Mouse (Mus musculus): ENCODE measurements around the gene Arl8a. TPM values are rescaled to one million over a fixed set of nuclear protein-coding genes. Genes with fewer than 3 reads are reported as not detected.

Gene Arl8a
- polyA plus RNA-seq, 1 experiment from 2014 or later: 111 TPM

- no peaks in the 10 kb centered on the region for H3K27me3 ChIP-seq
- POLR2A ChIA-PET: no interaction called here
- in situ Hi-C loops (cut with MboI; ENCODE audit: low pct_unique_long_range_greater_than_20kb): no loop called here
- CTCF ChIA-PET: interaction anchor here (0.7 to 12.5 kb wide), 5 partner anchors 9 to 15 kb away, joined by 3 to 106 read pairs (median 4); no protein-coding TSS in a partner anchor
- no peak for TF ChIP-seq CTCF (IDR thresholded peaks at IDR 0.05)
- ATAC-seq (no peak), DNase-seq (ENCODE audit: low read depth, low spot score) (no peak)
These were observed 21.9 kb upstream of the Arl8a start for GRCm38 (mm10) chr1:135124573-135125363.

GRCm38 (mm10) chr1:135125990-135126389 is 20.6 kb upstream of the Arl8a start:
- ChIA-PET CTCF (interaction anchor here (3.2 to 12.5 kb wide), 2 partner anchors 11 to 16 kb away, joined by 12 to 106 read pairs; no protein-coding TSS in a partner anchor), POLR2A (no interaction called here)
- no peak for DNase-seq (ENCODE audit: low read depth, low spot score)
- TF ChIP-seq CTCF (IDR thresholded peaks at IDR 0.05): no peak
- ATAC-seq: no peak
- H3K27me3 ChIP-seq: no peaks in the 10 kb centered on the region
- in situ Hi-C loops (cut with MboI; ENCODE audit: low pct_unique_long_range_greater_than_20kb): no loop called here

DNA sequence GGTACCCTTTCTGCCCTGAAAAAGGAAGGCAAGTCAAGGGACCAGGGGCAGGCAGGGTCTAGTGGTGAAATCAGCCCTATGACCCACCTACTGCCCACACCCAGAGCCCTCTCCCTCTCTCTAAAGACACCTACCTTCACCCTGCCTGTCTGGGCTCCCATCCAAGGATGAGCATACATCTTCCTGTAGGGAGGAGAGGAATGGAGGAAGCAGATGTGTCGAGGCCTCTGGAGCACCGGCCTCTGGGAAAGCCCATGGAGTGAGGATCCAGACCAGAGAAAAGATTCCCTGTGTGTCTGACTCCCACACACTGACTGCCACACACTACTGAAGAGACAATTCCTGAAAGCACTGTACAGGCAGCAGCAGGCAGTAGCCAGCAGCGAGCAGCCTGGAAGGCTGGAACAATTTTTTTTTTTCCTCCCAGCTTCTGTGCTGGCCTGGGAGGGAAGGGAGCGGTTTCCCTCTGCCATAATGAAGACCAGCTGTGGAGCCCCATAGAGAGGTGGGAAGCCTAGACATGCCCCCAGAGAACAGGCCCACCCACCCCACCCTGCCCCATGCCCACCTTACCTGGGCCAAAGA is 20.1 kb upstream of the Arl8a start:
- in situ Hi-C loops (cut with MboI; ENCODE audit: low pct_unique_long_range_greater_than_20kb): no loop called here
- no peak for DNase-seq (ENCODE audit: low read depth, low spot score)
- no peak for ATAC-seq
- ChIA-PET CTCF (interaction anchor here (3.2 to 12.5 kb wide), 2 partner anchors 10 to 16 kb away, joined by 12 to 106 read pairs; no protein-coding TSS in a partner anchor), POLR2A (no interaction called here)
- H3K27me3 ChIP-seq: no peaks in the 10 kb centered on the region
- no peak for TF ChIP-seq CTCF (IDR thresholded peaks at IDR 0.05)

DNA sequence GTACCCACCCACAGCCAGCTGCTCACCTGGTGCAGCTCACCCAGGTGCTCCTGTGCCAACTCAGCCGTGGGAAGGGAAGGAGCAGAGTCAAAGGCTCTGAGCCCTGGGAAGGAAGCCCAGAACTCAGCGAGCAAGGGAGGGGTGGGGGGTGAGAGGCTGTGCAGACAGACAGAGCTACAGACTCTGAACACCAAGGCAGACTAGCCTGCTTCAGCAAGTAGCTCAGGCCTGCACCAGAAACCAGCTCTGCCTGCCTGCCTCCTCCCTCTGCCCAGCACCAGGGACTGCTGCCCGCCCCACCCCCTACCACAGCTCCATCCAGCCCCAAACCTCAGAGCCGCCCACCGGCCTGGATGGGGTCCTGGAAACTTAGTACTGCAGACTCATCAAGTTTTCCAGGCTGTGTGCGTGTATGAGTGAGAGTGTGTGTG is 18.6 kb upstream of the Arl8a start:
- no peaks in the 10 kb centered on the region for H3K27me3 ChIP-seq
- TF ChIP-seq CTCF (IDR thresholded peaks at IDR 0.05): no peak
- DNase-seq (ENCODE audit: low read depth, low spot score) (no peak), ATAC-seq (no peak)
- in situ Hi-C loops (cut with MboI; ENCODE audit: low pct_unique_long_range_greater_than_20kb): no loop called here
- POLR2A ChIA-PET: interaction anchor here (0.6 kb wide), 1 partner anchor 26 kb away, joined by 3 read pairs; no protein-coding TSS in a partner anchor
- CTCF ChIA-PET: interaction anchor here (0.9 to 12.5 kb wide), 4 partner anchors 8 to 165 kb away, joined by 3 to 106 read pairs (median 4); partner anchors contain the start of gene Ube2t

GRCm38 (mm10) chr1:135128986-135129385 is 17.6 kb upstream of the Arl8a start:
- CTCF ChIA-PET: interaction anchor here (1.1 to 12.5 kb wide), 3 partner anchors 7 to 19 kb away, joined by 4 to 106 read pairs (median 4); no protein-coding TSS in a partner anchor
- ATAC-seq (no peak), DNase-seq (ENCODE audit: low read depth, low spot score) (no peak)
- no peaks in the 10 kb centered on the region for H3K27me3 ChIP-seq
- no peak for TF ChIP-seq CTCF (IDR thresholded peaks at IDR 0.05)
- POLR2A ChIA-PET: no interaction called here
- in situ Hi-C loops (cut with MboI; ENCODE audit: low pct_unique_long_range_greater_than_20kb): no loop called here

DNA sequence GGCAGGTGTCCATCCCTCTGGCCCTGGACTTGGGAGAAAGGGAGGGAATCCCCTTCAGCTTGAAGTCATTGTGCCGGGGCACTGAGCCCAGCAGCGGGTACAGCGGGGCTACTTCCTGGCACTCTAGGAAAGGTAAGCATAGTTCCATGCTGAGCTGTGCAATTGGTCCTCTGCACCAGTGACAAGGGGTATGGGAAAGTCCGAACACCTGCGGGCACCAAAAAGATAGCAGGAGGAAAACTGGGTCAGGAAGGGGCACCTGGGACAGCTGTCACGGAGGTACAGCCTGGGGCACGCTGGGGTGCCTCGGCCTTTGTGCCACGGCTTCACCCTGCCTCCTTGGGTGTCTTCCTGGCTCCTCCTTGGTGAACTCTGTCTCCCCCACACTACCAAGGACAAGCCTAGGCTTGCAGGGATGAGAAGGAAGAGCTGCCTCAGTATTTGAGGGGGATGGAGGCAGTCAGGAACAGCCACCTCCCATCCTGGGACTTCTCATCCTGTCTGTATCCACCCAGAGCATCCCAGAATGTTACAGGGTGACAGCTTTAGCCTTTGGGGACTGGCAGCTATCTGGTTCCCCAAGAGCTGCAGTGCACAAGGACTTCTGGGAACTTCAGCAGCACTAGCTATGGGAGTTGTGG is 17.0 kb upstream of the Arl8a start:
- no peaks in the 10 kb centered on the region for H3K27me3 ChIP-seq
- in situ Hi-C loops (cut with MboI; ENCODE audit: low pct_unique_long_range_greater_than_20kb): no loop called here
- ATAC-seq (no peak), DNase-seq (ENCODE audit: low read depth, low spot score) (no peak)
- CTCF ChIA-PET: interaction anchor here (1.1 to 12.5 kb wide), 2 partner anchors 9 to 20 kb away, joined by 4 to 106 read pairs; no protein-coding TSS in a partner anchor
- no peak for TF ChIP-seq CTCF (IDR thresholded peaks at IDR 0.05)
- POLR2A ChIA-PET: interaction anchor here (0.7 kb wide), 1 partner anchor 19 kb away, joined by 3 read pairs; no protein-coding TSS in a partner anchor

- ChIA-PET CTCF (interaction anchor here (2.4 to 12.5 kb wide), 2 partner anchors 9 to 20 kb away, joined by 8 to 106 read pairs; no protein-coding TSS in a partner anchor), POLR2A (interaction anchor here (0.7 kb wide), 1 partner anchor 20 kb away, joined by 3 read pairs; no protein-coding TSS in a partner anchor)
- in situ Hi-C loops (cut with MboI; ENCODE audit: low pct_unique_long_range_greater_than_20kb): no loop called here
- TF ChIP-seq CTCF (IDR thresholded peaks at IDR 0.05): no peak
- H3K27me3 ChIP-seq: no peaks in the 10 kb centered on the region
- DNase-seq (ENCODE audit: low read depth, low spot score): no peak
- no peak for ATAC-seq
These were observed 16.1 kb upstream of the Arl8a start for GRCm38 (mm10) chr1:135130376-135131018.

GRCm38 (mm10) chr1:135131034-135131433 is 15.6 kb upstream of the Arl8a start:
- CTCF ChIA-PET: interaction anchor here (2.4 to 12.5 kb wide), 2 partner anchors 10 to 21 kb away, joined by 8 to 106 read pairs; no protein-coding TSS in a partner anchor
- in situ Hi-C loops (cut with MboI; ENCODE audit: low pct_unique_long_range_greater_than_20kb): no loop called here
- POLR2A ChIA-PET: interaction anchor here (1.5 kb wide), 1 partner anchor 17 kb away, joined by 5 read pairs; no protein-coding TSS in a partner anchor
- ATAC-seq (no peak), DNase-seq (ENCODE audit: low read depth, low spot score) (no peak)
- TF ChIP-seq CTCF (IDR thresholded peaks at IDR 0.05): no peak
- no peaks in the 10 kb centered on the region for H3K27me3 ChIP-seq

DNA sequence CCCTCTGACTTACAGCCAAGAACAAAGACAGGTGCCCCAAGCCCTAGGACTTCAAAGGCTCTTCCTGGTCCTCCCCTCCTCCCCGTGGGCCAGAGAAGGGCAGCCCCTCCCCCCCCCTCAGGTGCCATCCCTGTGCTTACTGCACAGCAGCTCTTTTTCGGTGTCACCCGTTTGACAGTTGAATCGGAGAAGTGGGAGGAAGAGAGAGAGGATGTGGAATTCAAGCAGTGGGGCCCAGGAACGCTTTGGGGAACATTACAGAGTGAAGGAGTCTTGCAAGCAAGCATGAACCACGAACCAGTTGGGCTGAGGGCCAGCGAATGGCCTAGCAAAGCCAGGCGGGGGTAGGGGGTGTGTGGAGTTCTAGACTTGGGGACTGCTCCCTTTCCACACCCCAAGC is 15.1 kb upstream of the Arl8a start:
- in situ Hi-C loops (cut with MboI; ENCODE audit: low pct_unique_long_range_greater_than_20kb): no loop called here
- POLR2A ChIA-PET: interaction anchor here (1.5 kb wide), 1 partner anchor 16 kb away, joined by 5 read pairs; no protein-coding TSS in a partner anchor

More for the DNA sequence above, 15.1 kb upstream of the Arl8a start:
- DNase-seq (ENCODE audit: low read depth, low spot score): no peak
- no peak for TF ChIP-seq CTCF (IDR thresholded peaks at IDR 0.05)
- CTCF ChIA-PET: interaction anchor here (1.0 to 12.5 kb wide), 4 partner anchors 10 to 169 kb away, joined by 6 to 106 read pairs (median 9); partner anchors contain the start of gene Ube2t
- ATAC-seq: no peak
- no peaks in the 10 kb centered on the region for H3K27me3 ChIP-seq

Data from Patski (cell line).